Mouse (Mus musculus): ENCODE measurements at regions not wholly inside any gene's neighbourhood (a gene's known extent, or its start where the extent isn't known, plus 50 kb on each side); places are given as distances from the start of the nearest gene placed in this dataset.
"Not testable (repeated sequence)": the region's sequence is repeated elsewhere in the genome, so short reads cannot be mapped to it uniquely, and the experiment has no call there.

- not testable (repeated sequence) for ATAC-seq
Observed at GRCm38 (mm10) chr17:13432256-13432655, 77.9 kb downstream of the Tcp10c start.

- ATAC-seq = not testable (repeated sequence)
Observed at GRCm38 (mm10) chr17:13434146-13434545, 79.8 kb downstream of the Tcp10c start.

GRCm38 (mm10) chr17:13438790-13439189 lies 84.4 kb downstream of the Tcp10c start:
- ATAC-seq = not testable (repeated sequence)

GRCm38 (mm10) chr17:13440708-13441530 lies 86.5 kb downstream of the Tcp10c start:
- ATAC-seq = peak; percentile 58

GRCm38 (mm10) chr17:13442229-13442628 lies 87.9 kb downstream of the Tcp10c start:
- ATAC-seq = not testable (repeated sequence)

GRCm38 (mm10) chr17:13456869-13457600 lies 102.7 kb downstream of the Tcp10c start:
- ATAC-seq = not testable (repeated sequence)

GRCm38 (mm10) chr17:13457942-13458341 lies 103.6 kb downstream of the Tcp10c start:
- ATAC-seq = not testable (repeated sequence)

- not testable (repeated sequence) for ATAC-seq
Observed at GRCm38 (mm10) chr17:13458814-13459213, 104.4 kb downstream of the Tcp10c start.

GRCm38 (mm10) chr17:13462663-13463062 lies 108.3 kb downstream of the Tcp10c start:
- ATAC-seq = not testable (repeated sequence)

- ATAC-seq = not testable (repeated sequence)
Observed at GRCm38 (mm10) chr17:13465822-13466221, 111.5 kb downstream of the Tcp10c start.

GRCm38 (mm10) chr17:13469867-13470380 lies 115.6 kb downstream of the Tcp10c start:
- not testable (repeated sequence) for ATAC-seq

- ATAC-seq = peak; percentile 56
Observed at GRCm38 (mm10) chr17:13472460-13473062, 118.2 kb downstream of the Tcp10c start.

- ATAC-seq = no peak
Observed at GRCm38 (mm10) chr17:13474310-13475094, 120.1 kb downstream of the Tcp10c start.

GRCm38 (mm10) chr17:13478866-13479571 lies 124.6 kb downstream of the Tcp10c start:
- ATAC-seq = no peak

- ATAC-seq = peak; percentile 45
Observed at GRCm38 (mm10) chr17:13479572-13480063, 125.2 kb downstream of the Tcp10c start.

- no peak for ATAC-seq
Observed at GRCm38 (mm10) chr17:13481445-13482085, 127.2 kb downstream of the Tcp10c start.

GRCm38 (mm10) chr17:13482136-13482535 lies 127.8 kb downstream of the Tcp10c start:
- ATAC-seq = no peak

- ATAC-seq = no peak
Observed at GRCm38 (mm10) chr17:13487291-13488215, 133.2 kb downstream of the Tcp10c start.

- ATAC-seq = no peak
Observed at GRCm38 (mm10) chr17:13488608-13489324, 134.4 kb downstream of the Tcp10c start.

All from CD4-positive, CD25-positive, alpha-beta regulatory T cell, adult 4 months (primary cell).